Mouse (Mus musculus): ENCODE measurements at regions not wholly inside any gene's neighbourhood (a gene's known extent, or its start where the extent isn't known, plus 50 kb on each side); places are given as distances from the start of the nearest gene placed in this dataset.

GRCm38 (mm10) chr2:78418561-78419338, 449.2 kb upstream of the Ube2e3 start:
- TF ChIP-seq MAFK (IDR thresholded peaks at IDR 0.05; ENCODE audit: insufficient read depth, low read depth, low read length) (no peak), ZNF384 (IDR thresholded peaks at IDR 0.05; ENCODE audit: low read depth, low read length) (no peak), CHD2 (IDR thresholded peaks at IDR 0.05; ENCODE audit: low read depth, low read length) (no peak)
